Mouse (Mus musculus): ENCODE data around the gene Sac3d1.

Sac3d1 gene

DNA sequence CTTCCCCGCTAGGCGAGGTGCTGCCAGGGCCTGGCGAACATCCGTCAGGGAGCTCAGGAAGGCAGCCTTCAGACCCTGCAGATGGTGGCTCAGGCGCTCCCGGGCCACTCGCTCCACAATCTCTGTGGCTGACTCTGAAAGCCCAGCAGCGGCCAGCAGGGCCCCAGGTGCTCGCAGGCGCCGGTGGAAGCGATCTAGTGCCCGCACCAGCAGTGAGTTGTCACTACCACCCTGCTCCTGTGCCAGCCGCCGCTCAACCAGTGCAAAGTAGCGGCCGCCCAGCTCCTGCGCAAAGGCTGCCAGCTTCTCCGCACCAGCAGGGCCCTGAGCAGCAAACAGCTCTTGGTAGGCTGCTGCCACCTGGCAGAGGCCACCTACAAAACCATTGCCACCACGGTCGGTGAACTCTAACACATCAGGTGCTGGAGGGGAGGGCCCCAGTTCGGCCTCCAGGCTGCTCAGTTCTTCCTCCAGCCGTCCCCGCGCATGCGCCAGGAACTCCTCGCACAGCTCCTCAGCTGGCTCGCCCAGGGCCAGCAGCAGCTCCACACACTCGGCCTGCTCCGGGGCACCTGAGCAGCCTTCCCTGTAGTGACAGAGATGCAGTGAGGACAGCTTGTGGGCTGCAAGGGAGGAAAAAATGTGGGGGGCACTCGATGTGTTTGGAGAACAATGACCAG lies 47.7 kb downstream of the Sac3d1 start:
- Histone ChIP-seq H3K4me1 (replicated peaks; ENCODE audit: low read depth, low read length) (peaks cover 62% of the 10 kb centered on the region), H3K36me3 (ENCODE audit: insufficient read depth, low read length) (peaks cover 54% of the 10 kb centered on the region), H3K27me3 (ENCODE audit: insufficient read depth, low read length) (no peaks in the 10 kb centered on the region), H3K9me3 (ENCODE audit: low read length) (no peaks in the 10 kb centered on the region), H3K4me3 (replicated peaks; ENCODE audit: low read length) (peak overlapping the region; percentile 79)
- TF ChIP-seq NANOG (IDR thresholded peaks at IDR 0.05; ENCODE audit: borderline replicate concordance, low read length) (no peak), CTCF (conservative IDR thresholded peaks at IDR 0.05; ENCODE audit: low read length) (no peak), POU5F1 (IDR thresholded peaks at IDR 0.05; ENCODE audit: borderline replicate concordance, low read length) (no peak)

DNA sequence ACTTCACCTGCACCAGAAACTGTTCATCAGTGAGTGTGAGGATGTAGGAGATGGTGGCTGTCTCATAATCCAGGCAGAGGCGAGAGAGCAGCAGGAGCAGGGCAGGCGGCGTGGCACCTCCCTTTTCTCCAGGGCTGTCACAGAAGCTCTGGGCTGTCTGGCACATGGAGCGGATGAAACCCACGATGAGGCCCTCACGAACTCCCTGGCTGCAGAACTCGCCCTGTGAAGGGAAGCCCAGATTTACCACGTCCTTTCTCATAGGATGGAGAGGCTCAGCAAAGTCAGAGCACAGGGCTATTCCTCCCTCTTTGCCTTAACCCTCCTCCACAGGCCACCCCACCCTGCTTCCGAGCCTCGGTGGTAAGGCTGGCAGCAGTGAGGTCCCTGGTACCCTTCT lies 48.6 kb downstream of the Sac3d1 start:
- H3K9me3 ChIP-seq (ENCODE audit: low read length) = no peaks in the 10 kb centered on the region
- H3K4me1 ChIP-seq (replicated peaks; ENCODE audit: low read depth, low read length) = peaks cover 62% of the 10 kb centered on the region
- no peaks in the 10 kb centered on the region for H3K27me3 ChIP-seq (ENCODE audit: insufficient read depth, low read length)
- peaks cover 50% of the 10 kb centered on the region for H3K36me3 ChIP-seq (ENCODE audit: insufficient read depth, low read length)
- TF ChIP-seq CTCF (conservative IDR thresholded peaks at IDR 0.05; ENCODE audit: low read length) (no peak), NANOG (IDR thresholded peaks at IDR 0.05; ENCODE audit: borderline replicate concordance, low read length) (no peak), POU5F1 (IDR thresholded peaks at IDR 0.05; ENCODE audit: borderline replicate concordance, low read length) (no peak)
- H3K4me3 ChIP-seq (replicated peaks; ENCODE audit: low read length) = peak overlapping the region; percentile 79; the same call in 1 of the 2 replicates

DNA sequence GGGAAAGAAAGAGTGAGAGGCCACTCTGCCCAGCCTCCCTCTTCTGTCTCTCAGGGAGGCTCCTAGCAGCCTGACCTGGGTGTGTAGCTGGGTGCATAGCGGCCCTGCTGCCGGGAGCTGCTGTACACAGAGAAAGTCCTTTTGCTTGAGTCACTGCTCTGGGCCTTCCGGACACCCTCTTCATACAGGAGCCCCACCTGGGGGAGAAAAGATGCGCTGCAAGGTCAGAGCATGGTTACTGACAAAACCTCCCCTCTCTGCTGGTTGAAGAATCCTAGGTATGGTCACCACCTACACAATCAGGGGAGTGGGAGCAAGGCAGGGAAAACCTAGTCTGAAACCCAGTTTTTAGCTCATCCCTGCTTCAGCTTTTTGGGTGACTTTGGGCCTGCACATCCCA lies 49.5 kb downstream of the Sac3d1 start:
- no peak overlapping the region for H3K4me3 ChIP-seq (replicated peaks; ENCODE audit: low read length)
- TF ChIP-seq NANOG (IDR thresholded peaks at IDR 0.05; ENCODE audit: borderline replicate concordance, low read length) (no peak), POU5F1 (IDR thresholded peaks at IDR 0.05; ENCODE audit: borderline replicate concordance, low read length) (no peak), CTCF (conservative IDR thresholded peaks at IDR 0.05; ENCODE audit: low read length) (no peak)
- no peaks in the 10 kb centered on the region for H3K9me3 ChIP-seq (ENCODE audit: low read length)
- H3K4me1 ChIP-seq (replicated peaks; ENCODE audit: low read depth, low read length) = peaks cover 66% of the 10 kb centered on the region
- H3K27me3 ChIP-seq (ENCODE audit: insufficient read depth, low read length) = no peaks in the 10 kb centered on the region
- H3K36me3 ChIP-seq (ENCODE audit: insufficient read depth, low read length) = peaks cover 44% of the 10 kb centered on the region

DNA sequence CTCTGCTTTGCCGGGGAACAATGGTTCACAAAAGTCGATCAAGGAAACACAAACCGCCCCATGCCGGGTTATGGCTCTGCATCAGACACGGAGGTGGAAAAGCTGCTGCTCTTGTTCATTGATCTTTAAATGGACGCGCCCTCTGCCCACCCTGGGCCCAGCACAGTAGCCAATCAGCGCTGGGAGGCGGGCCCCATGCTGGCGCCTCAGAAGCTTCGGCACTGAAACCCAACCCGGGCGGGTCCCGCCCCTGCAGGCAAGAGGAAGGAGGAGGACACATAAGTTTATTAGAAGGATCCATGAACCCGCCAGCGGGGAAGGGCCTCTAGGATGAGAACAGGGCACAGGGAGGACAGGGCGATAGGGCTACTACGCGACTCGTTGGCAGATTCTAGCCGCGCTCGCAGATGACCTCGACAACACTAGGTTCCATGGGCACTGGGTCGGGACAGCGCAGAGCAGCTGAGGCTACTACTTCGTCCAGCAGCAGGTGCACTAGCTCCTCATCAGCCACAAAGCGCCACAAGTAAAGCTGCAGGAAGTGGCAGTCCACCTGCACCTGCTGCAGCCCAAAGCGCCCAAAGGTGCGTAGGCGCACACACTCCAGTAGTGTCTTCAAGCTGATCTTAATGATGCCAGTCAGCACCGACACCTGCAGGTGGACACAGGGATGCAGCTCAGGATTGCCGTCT lies 50.6 kb downstream of the Sac3d1 start, which contains the start of gene Tm7sf2:
Gene Tm7sf2 (minus strand): TSS at position 650 of the 692 bp plus-strand sequence.
- H3K4me1 ChIP-seq (replicated peaks; ENCODE audit: low read depth, low read length) = peaks cover 75% of the 10 kb centered on the region
- TF ChIP-seq POU5F1 (IDR thresholded peaks at IDR 0.05; ENCODE audit: borderline replicate concordance, low read length) = no peak
- no peak for TF ChIP-seq CTCF (conservative IDR thresholded peaks at IDR 0.05; ENCODE audit: low read length)
- TF ChIP-seq NANOG (IDR thresholded peaks at IDR 0.05; ENCODE audit: borderline replicate concordance, low read length) = no peak
- no peaks in the 10 kb centered on the region for H3K27me3 ChIP-seq (ENCODE audit: insufficient read depth, low read length)
- H3K36me3 ChIP-seq (ENCODE audit: insufficient read depth, low read length) = peaks cover 46% of the 10 kb centered on the region
- H3K9me3 ChIP-seq (ENCODE audit: low read length) = no peaks in the 10 kb centered on the region
- H3K4me3 ChIP-seq (replicated peaks; ENCODE audit: low read length) = peak within 1 kb of the TSS; percentile 86

DNA sequence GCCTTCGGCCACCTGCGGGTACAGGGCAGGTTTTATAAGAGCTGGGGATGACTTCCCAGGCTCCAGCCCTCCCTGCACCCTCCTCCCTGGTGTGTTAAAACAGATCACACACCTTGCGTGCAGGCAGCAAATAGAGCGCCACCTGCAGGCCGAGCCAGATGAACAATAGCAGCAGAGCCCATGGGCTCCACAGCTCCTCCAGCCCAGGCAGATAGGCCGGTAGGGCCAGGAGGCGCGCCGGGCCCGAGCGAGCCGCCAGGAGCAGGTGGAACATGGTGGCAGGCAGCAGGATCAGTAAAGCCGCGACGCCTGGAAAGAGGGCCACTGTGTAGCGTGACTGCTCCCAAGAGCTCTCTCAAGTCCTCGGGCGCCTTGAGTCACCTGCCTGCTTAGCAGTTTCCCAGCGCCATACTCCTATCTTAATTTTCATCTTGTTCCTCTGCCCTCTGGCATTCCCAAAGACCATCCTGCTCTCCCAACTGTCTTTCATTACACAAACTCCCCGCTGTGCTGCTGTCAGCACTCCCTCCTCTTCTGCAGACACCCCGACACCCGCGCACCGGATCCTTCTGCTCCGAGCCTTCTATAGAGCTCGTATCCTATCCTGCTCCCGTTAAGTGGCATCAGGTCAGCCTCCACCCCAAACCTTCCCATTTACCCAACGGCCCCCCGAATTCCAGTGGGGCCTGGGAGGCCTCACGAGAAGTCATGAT lies 51.3 kb downstream of the Sac3d1 start:
- H3K27me3 ChIP-seq (ENCODE audit: insufficient read depth, low read length) = no peaks in the 10 kb centered on the region
- no peaks in the 10 kb centered on the region for H3K9me3 ChIP-seq (ENCODE audit: low read length)
- peak overlapping the region; percentile 86 for H3K4me3 ChIP-seq (replicated peaks; ENCODE audit: low read length)
- peaks cover 76% of the 10 kb centered on the region for H3K4me1 ChIP-seq (replicated peaks; ENCODE audit: low read depth, low read length)
- TF ChIP-seq NANOG (IDR thresholded peaks at IDR 0.05; ENCODE audit: borderline replicate concordance, low read length) = no peak
- no peak for TF ChIP-seq POU5F1 (IDR thresholded peaks at IDR 0.05; ENCODE audit: borderline replicate concordance, low read length)
- peak; percentile 78 for TF ChIP-seq CTCF (conservative IDR thresholded peaks at IDR 0.05; ENCODE audit: low read length)
- peaks cover 48% of the 10 kb centered on the region for H3K36me3 ChIP-seq (ENCODE audit: insufficient read depth, low read length)

DNA sequence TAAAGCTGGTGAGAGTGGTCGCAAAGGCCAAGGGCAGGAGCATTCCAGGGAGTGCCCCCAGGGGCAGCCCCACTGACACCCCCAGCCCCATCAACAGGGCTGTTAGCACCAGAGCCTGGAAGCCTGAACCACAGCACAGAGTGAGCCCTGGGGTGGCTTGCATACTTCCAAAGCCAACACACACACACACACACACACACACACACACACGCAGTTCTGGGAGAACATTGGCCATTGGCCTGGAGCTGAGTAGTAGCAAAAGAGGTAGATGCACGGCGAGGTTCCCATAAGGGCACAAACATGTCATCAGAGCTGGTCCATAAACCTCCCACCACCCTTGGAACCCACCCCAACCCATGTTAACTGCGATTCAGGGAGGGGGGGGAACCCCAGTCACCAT lies 51.9 kb downstream of the Sac3d1 start:
- no peaks in the 10 kb centered on the region for H3K9me3 ChIP-seq (ENCODE audit: low read length)
- no peaks in the 10 kb centered on the region for H3K27me3 ChIP-seq (ENCODE audit: insufficient read depth, low read length)
- H3K4me1 ChIP-seq (replicated peaks; ENCODE audit: low read depth, low read length) = peaks cover 75% of the 10 kb centered on the region
- H3K36me3 ChIP-seq (ENCODE audit: insufficient read depth, low read length) = peaks cover 50% of the 10 kb centered on the region
- TF ChIP-seq POU5F1 (IDR thresholded peaks at IDR 0.05; ENCODE audit: borderline replicate concordance, low read length) = no peak
- no peak for TF ChIP-seq NANOG (IDR thresholded peaks at IDR 0.05; ENCODE audit: borderline replicate concordance, low read length)
- no peak for TF ChIP-seq CTCF (conservative IDR thresholded peaks at IDR 0.05; ENCODE audit: low read length)
- peak overlapping the region; percentile 86 for H3K4me3 ChIP-seq (replicated peaks; ENCODE audit: low read length)

Measured in E14TG2a.4 (cell line).